Mouse (Mus musculus): ENCODE measurements around the gene Sipa1l2. TPM values are rescaled to one million over a fixed set of nuclear protein-coding genes. Genes with fewer than 3 reads are reported as not detected.

Gene Sipa1l2
- polyA plus RNA-seq, 1 experiment from 2014 or later = 20.4 TPM

- in situ Hi-C loops (cut with MboI; ENCODE audit: low pct_unique_long_range_greater_than_20kb) = no loop called here
- DNase-seq (ENCODE audit: low read depth, low spot score) = no peak
- H3K27me3 ChIP-seq = no peaks in the 10 kb centered on the region
- ChIA-PET CTCF (interaction anchor here (1.4 kb wide), 1 partner anchor 20 kb away, joined by 4 read pairs; no protein-coding TSS in a partner anchor), POLR2A (no interaction called here)
- TF ChIP-seq CTCF (IDR thresholded peaks at IDR 0.05) = no peak
- ATAC-seq = no peak
These were observed 30.3 kb downstream of the Sipa1l2 start for GRCm38 (mm10) chr8:125539056-125540013.

DNA sequence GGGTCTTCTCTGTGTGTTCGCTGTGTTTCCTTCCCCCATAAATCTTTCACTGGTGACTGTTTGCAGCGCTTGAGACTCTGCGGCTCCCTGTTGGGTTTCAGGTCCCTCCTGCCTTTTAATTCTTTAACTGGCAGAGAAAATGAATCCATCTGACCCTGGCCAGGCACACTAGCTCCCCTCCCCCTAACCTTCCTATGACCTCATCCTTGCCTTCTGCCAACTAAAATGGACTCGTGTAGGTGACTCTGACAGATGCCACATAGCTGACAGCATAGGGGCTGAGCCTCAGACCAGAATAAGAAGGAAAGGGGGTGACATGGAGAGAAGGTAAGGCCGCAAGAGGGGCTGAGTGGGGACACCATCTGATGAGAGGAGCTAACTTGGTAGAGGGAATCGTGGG lies 31.3 kb downstream of the Sipa1l2 start:
- POLR2A ChIA-PET = interaction anchor here (0.5 kb wide), 1 partner anchor 19 kb away, joined by 4 read pairs; no protein-coding TSS in a partner anchor
- ATAC-seq = no peak

DNA sequence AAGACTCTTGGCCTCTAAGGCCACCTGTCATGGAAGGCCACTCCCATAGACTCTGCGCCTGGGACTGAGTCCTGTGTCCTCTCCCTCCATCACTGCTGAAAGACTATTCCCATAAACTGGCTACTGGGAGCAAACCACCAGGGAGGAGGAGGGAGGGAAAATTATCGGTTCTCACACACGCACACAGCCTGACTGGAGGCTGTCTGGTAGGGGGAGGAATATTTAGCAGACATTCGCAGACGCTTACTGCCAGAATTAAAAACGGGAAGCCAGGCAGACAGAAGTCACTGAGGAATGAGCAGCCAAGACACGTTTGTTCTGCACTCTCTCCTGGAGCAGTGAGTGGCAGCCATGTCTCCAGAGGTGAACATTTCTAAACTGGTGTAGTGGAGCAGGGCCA lies 35.9 kb downstream of the Sipa1l2 start:
- ChIA-PET CTCF (no interaction called here), POLR2A (no interaction called here)
- in situ Hi-C loops (cut with MboI; ENCODE audit: low pct_unique_long_range_greater_than_20kb) = no loop called here
- TF ChIP-seq CTCF (IDR thresholded peaks at IDR 0.05) = no peak
- DNase-seq (ENCODE audit: low read depth, low spot score) (no peak), ATAC-seq (no peak)
- no peaks in the 10 kb centered on the region for H3K27me3 ChIP-seq

More for the DNA sequence above, 31.3 kb downstream of the Sipa1l2 start:
- in situ Hi-C loops (cut with MboI; ENCODE audit: low pct_unique_long_range_greater_than_20kb) = no loop called here
- no peak for DNase-seq (ENCODE audit: low read depth, low spot score)
- CTCF ChIA-PET = interaction anchor here (1.4 kb wide), 1 partner anchor 21 kb away, joined by 4 read pairs; no protein-coding TSS in a partner anchor
- H3K27me3 ChIP-seq = no peaks in the 10 kb centered on the region
- no peak for TF ChIP-seq CTCF (IDR thresholded peaks at IDR 0.05)

DNA sequence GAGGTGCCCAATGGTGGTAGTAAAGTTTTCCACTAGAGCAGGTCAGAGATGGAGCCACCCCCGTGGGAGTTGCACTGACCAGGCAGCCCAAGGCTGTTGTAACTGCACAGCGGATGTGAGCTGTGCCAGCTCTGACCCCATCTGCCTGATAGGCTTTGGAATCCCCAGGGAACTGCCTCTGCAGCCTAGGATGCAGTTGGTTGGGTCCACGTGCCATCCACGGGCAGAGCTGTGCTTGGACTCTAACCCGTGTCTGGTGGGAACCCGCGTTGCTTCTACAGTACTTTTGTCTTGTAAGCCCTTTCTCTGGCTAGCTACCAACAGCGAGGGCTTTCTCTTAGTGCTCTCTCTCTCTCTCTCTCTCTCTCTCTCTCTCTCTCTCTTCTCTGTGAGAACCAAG lies 36.7 kb downstream of the Sipa1l2 start:
- no peaks in the 10 kb centered on the region for H3K27me3 ChIP-seq
- ChIA-PET POLR2A (no interaction called here), CTCF (no interaction called here)
- TF ChIP-seq CTCF (IDR thresholded peaks at IDR 0.05) = no peak
- peak; percentile 19 for DNase-seq (ENCODE audit: low read depth, low spot score)
- ATAC-seq = no peak
- in situ Hi-C loops (cut with MboI; ENCODE audit: low pct_unique_long_range_greater_than_20kb) = no loop called here

- ChIA-PET POLR2A (no interaction called here), CTCF (interaction anchor here (1.0 kb wide), 1 partner anchor 22 kb away, joined by 4 read pairs; no protein-coding TSS in a partner anchor)
- TF ChIP-seq CTCF (IDR thresholded peaks at IDR 0.05) = no peak
- in situ Hi-C loops (cut with MboI; ENCODE audit: low pct_unique_long_range_greater_than_20kb) = no loop called here
- no peaks in the 10 kb centered on the region for H3K27me3 ChIP-seq
- peak; percentile 11 for ATAC-seq
- DNase-seq (ENCODE audit: low read depth, low spot score) = no peak
These were observed 37.4 kb downstream of the Sipa1l2 start for GRCm38 (mm10) chr8:125532177-125532576.

GRCm38 (mm10) chr8:125531640-125532039 lies 38.0 kb downstream of the Sipa1l2 start:
- H3K27me3 ChIP-seq = no peaks in the 10 kb centered on the region
- TF ChIP-seq CTCF (IDR thresholded peaks at IDR 0.05) = no peak
- POLR2A ChIA-PET = interaction anchor here (0.6 kb wide), 1 partner anchor 866 kb away, joined by 3 read pairs; no protein-coding TSS in a partner anchor
- no peak for ATAC-seq
- CTCF ChIA-PET = interaction anchor here (1.0 kb wide), 1 partner anchor 22 kb away, joined by 4 read pairs; no protein-coding TSS in a partner anchor
- in situ Hi-C loops (cut with MboI; ENCODE audit: low pct_unique_long_range_greater_than_20kb) = no loop called here
- DNase-seq (ENCODE audit: low read depth, low spot score) = no peak

GRCm38 (mm10) chr8:125531088-125531438 lies 38.5 kb downstream of the Sipa1l2 start:
- ChIA-PET POLR2A (interaction anchor here (0.5 to 0.6 kb wide), 2 partner anchors 37 to 866 kb away, joined by 3 read pairs; no protein-coding TSS in a partner anchor), CTCF (no interaction called here)
- H3K27me3 ChIP-seq = no peaks in the 10 kb centered on the region
- in situ Hi-C loops (cut with MboI; ENCODE audit: low pct_unique_long_range_greater_than_20kb) = no loop called here
- ATAC-seq (no peak), DNase-seq (ENCODE audit: low read depth, low spot score) (no peak)
- no peak for TF ChIP-seq CTCF (IDR thresholded peaks at IDR 0.05)

GRCm38 (mm10) chr8:125530187-125531087 lies 39.2 kb downstream of the Sipa1l2 start:
- ChIA-PET CTCF (interaction anchor here (0.6 to 1.4 kb wide), 2 partner anchors 11 to 89 kb away, joined by 3 read pairs; no protein-coding TSS in a partner anchor), POLR2A (interaction anchor here (0.5 to 0.7 kb wide), 2 partner anchors 37 kb away, joined by 3 read pairs; no protein-coding TSS in a partner anchor)
- TF ChIP-seq CTCF (IDR thresholded peaks at IDR 0.05) = no peak
- no peaks in the 10 kb centered on the region for H3K27me3 ChIP-seq
- in situ Hi-C loops (cut with MboI; ENCODE audit: low pct_unique_long_range_greater_than_20kb) = no loop called here
- ATAC-seq = no peak
- DNase-seq (ENCODE audit: low read depth, low spot score) = no peak

DNA sequence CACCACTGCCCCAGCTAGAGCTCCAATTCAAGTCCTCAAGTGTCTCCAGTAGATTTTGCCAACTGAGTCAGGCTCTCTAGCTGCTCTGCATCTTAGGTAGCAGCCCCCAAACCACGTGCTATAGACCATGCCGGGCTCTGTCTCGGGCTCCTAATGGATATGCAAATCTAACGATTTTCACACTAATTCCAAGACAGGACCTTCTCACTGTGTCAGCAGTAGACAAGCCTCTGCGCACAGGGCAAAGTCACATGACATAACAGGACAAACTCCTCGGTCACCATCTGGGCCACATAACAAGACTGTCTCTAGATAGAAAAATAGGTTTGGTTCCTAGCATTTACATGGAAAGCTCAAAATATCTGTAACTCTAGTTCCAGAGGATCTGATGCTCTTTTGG lies 40.6 kb downstream of the Sipa1l2 start:
- no peak for ATAC-seq
- no peak for DNase-seq (ENCODE audit: low read depth, low spot score)
- in situ Hi-C loops (cut with MboI; ENCODE audit: low pct_unique_long_range_greater_than_20kb) = no loop called here
- CTCF ChIA-PET = interaction anchor here (1.4 kb wide), 1 partner anchor 90 kb away, joined by 3 read pairs; no protein-coding TSS in a partner anchor
- TF ChIP-seq CTCF (IDR thresholded peaks at IDR 0.05) = no peak
- POLR2A ChIA-PET = no interaction called here
- H3K27me3 ChIP-seq = no peaks in the 10 kb centered on the region

DNA sequence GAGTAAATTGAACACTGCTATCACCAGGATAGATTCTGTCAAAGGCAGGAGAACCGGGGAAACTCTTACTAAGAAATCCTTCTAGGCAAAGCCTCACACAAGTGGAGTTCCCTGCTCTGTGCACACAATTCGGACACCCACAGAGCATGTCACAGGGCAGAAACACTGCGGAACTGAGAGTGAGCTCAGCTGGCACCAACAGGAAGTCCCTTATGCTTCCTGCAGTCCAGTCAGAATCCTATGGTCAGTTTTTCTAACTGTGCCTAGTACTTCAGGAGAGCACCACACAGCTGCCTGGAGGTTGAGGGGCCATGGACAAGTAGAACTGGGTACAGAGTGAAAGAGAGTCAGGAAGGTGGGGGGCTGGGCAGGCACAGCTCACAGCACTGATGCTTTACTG lies 41.7 kb downstream of the Sipa1l2 start:
- POLR2A ChIA-PET = no interaction called here
- no peaks in the 10 kb centered on the region for H3K27me3 ChIP-seq
- DNase-seq (ENCODE audit: low read depth, low spot score) = no peak
- CTCF ChIA-PET = no interaction called here
- in situ Hi-C loops (cut with MboI; ENCODE audit: low pct_unique_long_range_greater_than_20kb) = no loop called here
- ATAC-seq = no peak
- TF ChIP-seq CTCF (IDR thresholded peaks at IDR 0.05) = no peak

Data from Patski (cell line).